Mouse (Mus musculus) CH12.LX (cell line): Measurements from ENCODE around the gene Cst12. TPM values are rescaled to one million over a fixed set of nuclear protein-coding genes. Genes with fewer than 3 reads are reported as not detected.
"Not testable (repeated sequence)": the region's sequence is repeated elsewhere in the genome, so short reads cannot be mapped to it uniquely, and the experiment has no call there.

Source experiments
- DNase-seq: peaks from one replicate; pipeline ENCODE4 v3.0.0-alpha.2; 2013; ENCODE audit errors: extremely low read depth
- H3K27ac ChIP-seq: 2 replicates; pipeline ENCODE4 v1.5.1; 2012; ENCODE audit warnings: low read depth, mild to moderate bottlenecking, control low read depth, moderate library complexity; ENCODE audit not compliant: insufficient read depth
- H3K27me3 ChIP-seq: replicated peaks from 2 replicates; pipeline ENCODE3; 2012; ENCODE audit warnings: inconsistent platforms
- H3K36me3 ChIP-seq, 2 experiments: replicated peaks in 1 of 2; 2 replicates each; pipeline versions ENCODE3 to v1.6.1; 2012; ENCODE audit warnings: inconsistent platforms in 1 of 2, low read length in 1 of 2, mild to moderate bottlenecking in 1 of 2, mixed read lengths in 1 of 2, moderate library complexity in 1 of 2; ENCODE audit not compliant: control insufficient read depth in 1 of 2, insufficient read depth in 1 of 2
- H3K4me1 ChIP-seq, 2 experiments: 2 replicates each; pipeline ENCODE4 v1.6.1; 2012; ENCODE audit warnings: inconsistent platforms in 1 of 2, moderate library complexity in 1 of 2; ENCODE audit not compliant: insufficient read depth in 2 of 2, control insufficient read depth in 1 of 2
- H3K4me2 ChIP-seq: 2 replicates; pipeline ENCODE4 v1.6.1; 2012; ENCODE audit warnings: low read depth, mild to moderate bottlenecking, control low read depth; ENCODE audit not compliant: poor library complexity, insufficient read depth, severe bottlenecking
- H3K4me3 ChIP-seq, 3 experiments: fragments of 150-350 bp in 1 of 3; sonication (generic) in 1 of 3; replicated peaks in 1 of 3; 2 replicates each; pipeline versions ENCODE3 to v1.5.1; 2011 to 2012; ENCODE audit warnings: low read depth in 2 of 3, low read length in 2 of 3, mild to moderate bottlenecking in 2 of 3, moderate library complexity in 2 of 3, control low read depth in 1 of 3, improper control_type of control experiment in 1 of 3, inconsistent platforms in 1 of 3, mixed read lengths in 1 of 3; ENCODE audit not compliant: poor library complexity in 1 of 3
- H3K79me2 ChIP-seq: replicated peaks from 2 replicates; pipeline ENCODE4 v1.6.1; 2012; ENCODE audit warnings: mild to moderate bottlenecking, moderate library complexity; ENCODE audit not compliant: control insufficient read depth, poor library complexity, insufficient read depth, severe bottlenecking; ENCODE audit errors: extremely low read depth
- H3K9ac ChIP-seq: 2 replicates; pipeline ENCODE4 v1.6.1; 2012; ENCODE audit warnings: low read depth, mild to moderate bottlenecking, control low read depth, moderate library complexity; ENCODE audit not compliant: insufficient read depth
- H3K9me3 ChIP-seq: replicated peaks from 2 replicates; pipeline ENCODE3; 2012; ENCODE audit warnings: low read length, inconsistent platforms, mixed read lengths
- CHD1 ChIP-seq: IDR thresholded peaks from 2 replicates; pipeline ENCODE4 v1.6.1; 2012; ENCODE audit warnings: low read depth, low read length, improper control_type of control experiment, inconsistent platforms
- CHD2 ChIP-seq: IDR thresholded peaks from 2 replicates; pipeline ENCODE4 v1.6.1; 2011; ENCODE audit warnings: low read length, improper control_type of control experiment
- E2F4 ChIP-seq: IDR thresholded peaks from 2 replicates; pipeline ENCODE4 v1.6.1; 2011; ENCODE audit warnings: low read depth, low read length, improper control_type of control experiment; ENCODE audit not compliant: insufficient replicate concordance
- ELF1 ChIP-seq: IDR thresholded peaks from 2 replicates; pipeline ENCODE4 v1.6.1; 2014; ENCODE audit warnings: low read depth, mild to moderate bottlenecking, inconsistent platforms, low read length, improper control_type of control experiment
- EP300 ChIP-seq: IDR thresholded peaks from 2 replicates; pipeline ENCODE4 v1.6.1; 2011; ENCODE audit warnings: low read length, improper control_type of control experiment
- ETS1 ChIP-seq: conservative IDR thresholded peaks from 2 replicates; pipeline ENCODE4 v1.6.1; 2012; ENCODE audit warnings: low read depth, mild to moderate bottlenecking, inconsistent platforms, low read length, improper control_type of control experiment, moderate library complexity
- JUN ChIP-seq: IDR thresholded peaks from 2 replicates; pipeline ENCODE4 v1.6.1; 2011; ENCODE audit warnings: low read depth, mild to moderate bottlenecking, low read length, improper control_type of control experiment, moderate library complexity; ENCODE audit not compliant: insufficient read depth
- JUND ChIP-seq: conservative IDR thresholded peaks from 2 replicates; pipeline ENCODE4 v1.6.1; 2011; ENCODE audit warnings: low read depth, low read length, improper control_type of control experiment
- KAT2A ChIP-seq: IDR thresholded peaks from 2 replicates; pipeline ENCODE4 v1.6.1; 2012; ENCODE audit warnings: low read length, improper control_type of control experiment, inconsistent platforms; ENCODE audit not compliant: insufficient replicate concordance
- MEF2A ChIP-seq: IDR thresholded peaks from 2 replicates; pipeline ENCODE4 v1.6.1; 2014; ENCODE audit warnings: low read depth, mild to moderate bottlenecking, inconsistent platforms, low read length, improper control_type of control experiment, borderline replicate concordance
- MYC ChIP-seq: IDR thresholded peaks from 2 replicates; pipeline ENCODE4 v1.6.1; 2011; ENCODE audit warnings: low read depth, mild to moderate bottlenecking, improper control_type of control experiment, low read length
- PAX5 ChIP-seq: IDR thresholded peaks from 2 replicates; pipeline ENCODE4 v1.6.1; 2012; ENCODE audit warnings: low read length, inconsistent platforms, mixed read lengths
- POLR2A ChIP-seq: IDR thresholded peaks from 2 replicates; pipeline ENCODE4 v1.6.1; 2011; ENCODE audit warnings: low read depth, mild to moderate bottlenecking, improper control_type of control experiment, low read length
- POLR2AphosphoS2 ChIP-seq: IDR thresholded peaks from 2 replicates; pipeline ENCODE4 v1.6.1; 2011; ENCODE audit warnings: low read depth, low read length, improper control_type of control experiment
- RAD21 ChIP-seq: IDR thresholded peaks from 2 replicates; pipeline ENCODE4 v1.6.1; 2011; ENCODE audit warnings: low read depth, mild to moderate bottlenecking, low read length, improper control_type of control experiment, moderate library complexity
- SMC3 ChIP-seq: IDR thresholded peaks from 2 replicates; pipeline ENCODE4 v1.6.1; 2011; ENCODE audit warnings: low read depth, low read length, improper control_type of control experiment
- TCF12 ChIP-seq: IDR thresholded peaks from 2 replicates; pipeline ENCODE4 v1.6.1; 2014; ENCODE audit warnings: low read depth, mild to moderate bottlenecking, inconsistent platforms, low read length, improper control_type of control experiment
- UBTF ChIP-seq: IDR thresholded peaks from 2 replicates; pipeline ENCODE4 v1.6.1; 2012; ENCODE audit warnings: low read depth, mild to moderate bottlenecking, inconsistent platforms, low read length, improper control_type of control experiment, moderate library complexity
- USF1 ChIP-seq: IDR thresholded peaks from 2 replicates; pipeline ENCODE4 v1.6.1; 2014; ENCODE audit warnings: low read depth, mild to moderate bottlenecking, inconsistent platforms, low read length, improper control_type of control experiment
- USF2 ChIP-seq: conservative IDR thresholded peaks from 2 replicates; pipeline ENCODE4 v1.6.1; 2011; ENCODE audit warnings: low read depth, low read length, improper control_type of control experiment
- dilution Hi-C: fragments of 300-500 bp; cut with MboI; formaldehyde crosslinking; loops from 2 replicates; pipeline ENCODE4 v1.14.3; 2020; ENCODE audit warnings: low sequenced_read_pairs; ENCODE audit not compliant: extremely low pct_unique_long_range_greater_than_20kb, extremely low pct_ligation_motif_present
- in situ Hi-C: fragments of 300-500 bp; cut with MboI; formaldehyde crosslinking; loops from 3 replicates; pipeline ENCODE4 v1.14.3; 2019; ENCODE audit warnings: low sequenced_read_pairs, low pct_ligation_motif_present, low pct_unique_long_range_greater_than_20kb, mixed read lengths
- polyA plus RNA-seq: library from polyadenylated mRNA; unstranded; fragments of >175 nt; gene quantifications from 2 replicates; pipeline ENCODE4 v1.2.1, GENCODE M21; 2012; ENCODE audit warnings: low read depth; ENCODE audit not compliant: insufficient read length
- total RNA-seq, 2 experiments: library from RNA; depleted of rRNA; stranded (reverse); fragments of 300-350 nt in 1 of 2; fragments of >200 nt in 1 of 2; gene quantifications; 2 replicates each; pipeline ENCODE4 v1.2.3; 2012 to 2014

Gene Cst12
- total and polyA plus RNA-seq, 3 experiments: not detected

DNA sequence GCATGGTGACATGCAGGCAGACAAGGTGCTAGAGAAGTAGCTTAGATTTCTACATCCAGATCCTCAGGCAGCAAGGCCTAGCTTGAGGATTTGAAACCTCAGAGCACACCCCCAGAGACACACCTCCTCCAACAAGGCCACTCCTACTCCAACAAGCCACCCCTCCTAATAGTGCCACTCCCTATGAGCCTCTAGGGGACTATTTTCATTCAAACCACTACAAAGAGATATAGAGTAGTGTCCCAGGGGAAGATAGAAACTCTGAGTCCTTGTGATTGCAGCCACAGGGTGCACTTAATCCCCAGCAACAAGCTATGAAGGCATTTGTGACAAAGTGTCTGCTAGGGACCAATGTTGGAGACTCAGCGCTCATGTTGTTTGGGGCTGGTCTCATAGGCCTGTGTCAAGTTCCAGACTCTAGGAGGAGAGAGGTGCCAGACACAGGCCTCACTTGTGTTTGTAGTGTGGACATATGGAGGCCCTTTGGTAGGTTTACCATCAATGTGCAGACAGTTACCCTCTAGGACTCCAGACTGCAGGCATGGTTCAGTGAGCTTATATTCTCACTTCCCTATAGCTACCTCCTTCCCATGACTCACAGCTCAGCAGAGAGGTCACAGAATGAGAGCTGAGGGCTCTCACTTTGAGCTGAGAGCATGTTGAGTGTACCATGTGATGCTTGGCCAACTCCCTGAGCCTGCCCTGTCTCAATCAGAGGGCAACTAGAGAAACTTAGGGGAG is 25.3 kb upstream of the Cst12 start (continued):
- TF ChIP-seq MEF2A (peak; percentile 63; the same call in 1 of the 2 replicates), USF1 (peak; percentile 73), POLR2A (peak; percentile 30; the same call in 1 of the 2 replicates), CHD1 (0 out of 2 replicates have a peak, but pooled peaks have one; percentile 55), MYC (peak; percentile 88), POLR2AphosphoS2 (no peak), TCF12 (peak; percentile 54; the same call in 1 of the 2 replicates), RAD21 (no peak; the same call in 1 of the 2 replicates), KAT2A (peak; percentile 44; the same call in 1 of the 2 replicates), SMC3 (no peak), UBTF (no peak), JUN (peak; percentile 51; the same call in 1 of the 2 replicates)

DNA sequence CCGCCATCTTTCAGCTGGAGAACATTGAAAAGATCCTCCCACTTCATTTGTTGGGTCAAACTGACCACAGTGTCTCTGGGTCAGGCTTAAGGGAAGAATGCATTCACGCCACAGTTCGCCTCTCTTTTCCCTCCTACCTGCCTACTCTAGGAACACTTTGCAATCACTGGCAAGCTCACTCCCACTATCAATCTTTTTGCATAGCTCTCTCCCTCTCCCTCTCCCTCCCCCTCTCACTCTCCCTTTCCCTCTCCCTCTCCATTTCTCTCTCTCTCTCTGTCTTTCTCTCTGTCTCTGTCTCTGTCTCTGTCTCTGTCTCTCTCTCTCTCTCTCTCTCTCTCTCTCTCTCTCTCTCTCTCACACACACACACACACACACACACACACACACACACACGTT is 17.8 kb upstream of the Cst12 start, which contains the start of gene Cst11:
Gene Cst11, minus strand, starts transcription at position 101 of the 400 bp plus-strand sequence.
- dilution Hi-C loops, DNase-seq, H3K4me2 ChIP-seq, H3K27me3 ChIP-seq, H3K27ac ChIP-seq, H3K9ac ChIP-seq, H3K36me3 ChIP-seq, H3K79me2 ChIP-seq, H3K9me3 ChIP-seq, H3K4me3 ChIP-seq, H3K4me1 ChIP-seq: not testable (repeated sequence)
- in situ Hi-C loops: loop anchor here (10.0 kb wide), 1 partner anchor 53 kb away; the partner anchor contains the start of gene Cst13

DNA sequence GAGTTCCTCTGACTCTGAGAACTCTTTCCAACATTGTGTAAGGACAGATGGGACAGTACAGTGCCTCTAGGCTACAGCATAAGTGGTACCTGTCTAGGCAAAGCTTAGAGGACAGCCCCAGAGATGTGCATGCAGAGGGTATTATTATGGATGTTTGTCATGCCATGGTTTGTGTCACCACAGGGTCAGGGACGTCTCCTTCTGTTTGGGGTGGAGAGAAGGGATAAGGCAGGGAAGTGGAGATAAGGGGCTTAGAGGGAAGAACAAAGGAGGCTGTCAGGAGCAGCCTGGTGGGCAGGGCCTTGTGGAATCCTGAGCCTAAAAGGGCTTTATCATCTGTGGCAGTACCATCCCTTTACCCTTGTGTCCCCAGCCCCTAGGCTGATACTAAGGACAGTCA is 7.5 kb upstream of the Cst12 start, which contains the start of gene 8030411F24Rik:
Gene 8030411F24Rik, plus strand, starts transcription at position 301 of the 400 bp plus-strand sequence.
- Histone ChIP-seq H3K4me1 (no peaks in the 10 kb centered on the region), H3K4me3 (no peak within 1 kb of the TSS), H3K9ac (no peak within 1 kb of the TSS), H3K4me2 (no peak within 1 kb of the TSS), H3K27ac (no peak within 1 kb of the TSS), H3K27me3 (no peaks in the 10 kb centered on the region), H3K79me2 (no peaks in the 10 kb centered on the region), H3K36me3 (no peaks in the 10 kb centered on the region), H3K9me3 (no peaks in the 10 kb centered on the region)
- no peak for DNase-seq
- TF ChIP-seq CHD2 (no peak), ETS1 (no peak), PAX5 (no peak), ELF1 (no peak), SMC3 (no peak), CHD1 (no peak), RAD21 (no peak), E2F4 (no peak), JUND (no peak), EP300 (no peak), USF2 (no peak), MEF2A (no peak), JUN (no peak)
- in situ Hi-C loops: no loop called here
- dilution Hi-C loops: no loop called here
